Mouse (Mus musculus) liver, embryonic 14.5 days (tissue): ENCODE results near the gene Dync1i2. TPM values are rescaled to one million over a fixed set of nuclear protein-coding genes. Genes with fewer than 3 reads are reported as not detected.
A peak's percentile ranks its signal among the peaks of the same experiment; 100 is the strongest.

Experiments used
- ATAC-seq: fragments of 200-750 bp; cut with Nextera tagmentation; 2 replicates; pipeline ENCODE4 v1.8.0; 2017; ENCODE audit warnings: moderate number of reproducible peaks, mild to moderate bottlenecking, moderate library complexity; ENCODE audit not compliant: insufficient read depth
- DNase-seq, 3 experiments: peaks; one replicate each; pipeline ENCODE4 v3.0.0-alpha.2; 2012 to 2013; ENCODE audit warnings: low read depth in 3 of 3, low spot score in 3 of 3
- H3K27ac ChIP-seq: fragments of 300-500 bp; sonication (generic); 2 replicates; pipeline ENCODE4 v1.5.1; 2014; ENCODE audit warnings: moderate library complexity, mild to moderate bottlenecking, control low read depth, inconsistent platforms
- H3K27me3 ChIP-seq: fragments of 300-500 bp; sonication (generic); 2 replicates; pipeline ENCODE4 v1.6.1; 2014; ENCODE audit warnings: mild to moderate bottlenecking, low read length, moderate library complexity; ENCODE audit not compliant: control insufficient read depth, insufficient read depth
- H3K36me3 ChIP-seq: fragments of 300-500 bp; sonication (generic); replicated peaks from 2 replicates; pipeline ENCODE4 v1.6.1; 2014; ENCODE audit warnings: low read depth; ENCODE audit not compliant: control insufficient read depth, insufficient read depth
- H3K4me1 ChIP-seq, 2 experiments: fragments of 200-500 bp in 1 of 2; fragments of 300-500 bp in 1 of 2; sonication (generic) in 1 of 2; replicated peaks; 2 replicates each; pipeline ENCODE4 v1.6.1; 2012 to 2014; ENCODE audit warnings: antibody characterized with exemption in 1 of 2, inconsistent platforms in 1 of 2, low read length in 1 of 2; ENCODE audit not compliant: control insufficient read depth in 2 of 2, insufficient read depth in 2 of 2
- H3K4me2 ChIP-seq: fragments of 300-500 bp; sonication (generic); 2 replicates; pipeline ENCODE4 v1.6.1; 2014; ENCODE audit warnings: low read depth, mild to moderate bottlenecking, control low read depth, moderate library complexity
- H3K4me3 ChIP-seq, 2 experiments: fragments of 200-500 bp in 1 of 2; fragments of 300-500 bp in 1 of 2; sonication (generic) in 1 of 2; 2 replicates each; pipeline ENCODE4 v1.5.1; 2012 to 2014; ENCODE audit warnings: low read depth in 2 of 2, low read length in 2 of 2, mild to moderate bottlenecking in 2 of 2, control low read depth in 1 of 2, inconsistent platforms in 1 of 2, moderate library complexity in 1 of 2; ENCODE audit not compliant: insufficient read depth in 1 of 2
- H3K9ac ChIP-seq: fragments of 300-500 bp; sonication (generic); replicated peaks from 2 replicates; pipeline ENCODE4 v1.6.1; 2014; ENCODE audit warnings: mild to moderate bottlenecking, control low read depth, moderate library complexity
- H3K9me3 ChIP-seq: fragments of 300-500 bp; sonication (generic); 2 replicates; pipeline ENCODE4 v1.6.1; 2016; ENCODE audit warnings: low read length, mixed read lengths; ENCODE audit not compliant: control insufficient read depth
- CTCF ChIP-seq: IDR thresholded peaks from 2 replicates; pipeline ENCODE4 v1.5.1; 2016; ENCODE audit warnings: antibody characterized with exemption, low read depth, control low read depth
- EP300 ChIP-seq: IDR thresholded peaks from 2 replicates; pipeline ENCODE4 v1.6.1; 2016; ENCODE audit warnings: antibody characterized with exemption, low read depth
- WGBS: fragments of 180-500 bp; shearing (Covaris S2); extraction: QIAGEN DNeasy Blood & Tissue Kit; methylation state at CpG from one replicate; pipeline ENCODE4 v1.1.7; 2014; ENCODE audit not compliant: insufficient replicate concordance; 5-methylcytosine and 5-hydroxymethylcytosine counted together
- polyA plus RNA-seq, 2 experiments: library from polyadenylated mRNA; depleted of rRNA in 1 of 2; stranded (reverse) in 1 of 2; unstranded in 1 of 2; fragments of >200 nt; fragmentation: Nextera tagmentation in 1 of 2; extraction: Ambion mirVana in 1 of 2; gene quantifications; 2 replicates each; pipeline versions ENCODE4 v1.2.1 to v1.2.3; 2012 to 2014

The Dync1i2 gene
- polyA plus RNA-seq, 2 experiments, result 24.8 to 29.9 TPM

DNA sequence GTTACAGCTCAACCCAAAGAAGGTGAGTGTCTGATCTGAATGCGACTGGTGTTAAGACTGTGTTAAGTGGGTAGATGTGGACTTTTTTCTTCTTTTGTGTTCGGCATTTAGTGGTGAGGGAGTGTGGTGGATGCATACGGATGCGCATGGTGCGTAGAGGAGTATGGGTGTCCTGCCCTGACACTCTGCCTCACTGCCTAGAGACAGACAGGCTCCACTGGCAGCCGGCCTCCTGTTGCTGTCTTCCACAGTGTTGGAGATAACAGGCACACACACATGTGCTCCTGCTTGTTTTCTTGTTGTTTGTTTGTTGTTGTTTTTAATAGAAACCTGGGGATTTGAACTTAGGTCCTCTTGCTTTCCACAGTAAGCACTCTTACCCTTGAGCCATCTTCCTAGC is 24.5 kb downstream of the Dync1i2 start:
- Histone ChIP-seq H3K36me3 (peaks cover 6% of the 10 kb centered on the region), H3K27me3 (no peaks in the 10 kb centered on the region), H3K9ac (no peak overlapping the region), H3K4me1 (peaks cover 10 to 11% of the 10 kb centered on the region in 2 experiments), H3K4me3 (no peak overlapping the region), H3K4me2 (no peak overlapping the region; the same call in 1 of the 2 replicates), H3K9me3 (no peaks in the 10 kb centered on the region), H3K27ac (peak overlapping the region; percentile 15; the same call in 1 of the 2 replicates)
- DNase-seq, result no peak
- 75% methylated on average over 6 of the region's 6 CpGs for WGBS
- no peak for TF ChIP-seq EP300
- no peak for TF ChIP-seq CTCF
- ATAC-seq, result peak; percentile 57; the same call in 1 of the 2 replicates

DNA sequence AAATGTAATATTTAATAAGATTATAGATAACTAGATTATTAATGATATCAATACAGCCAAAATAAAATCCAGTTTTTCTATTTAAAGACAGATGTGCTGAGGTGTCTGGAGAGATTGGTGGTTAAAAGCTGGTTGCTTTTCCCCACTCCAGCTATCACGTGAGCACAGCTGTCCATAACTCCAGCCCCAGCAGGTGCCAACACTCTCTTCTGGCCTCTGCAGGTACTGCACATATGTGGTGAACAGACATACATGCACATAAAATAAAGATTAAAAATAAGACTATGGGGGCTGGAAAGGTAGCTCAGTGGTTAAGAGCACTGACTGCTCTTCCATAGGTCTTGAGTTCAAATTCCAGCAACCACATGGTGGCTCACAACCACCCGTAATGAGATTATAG is 30.0 kb downstream of the Dync1i2 start:
- WGBS, result 66% methylated on average over 2 of the region's 2 CpGs
- H3K4me1 ChIP-seq, result no peaks in the 10 kb centered on the region; a peak in 1 of 4 replicates

DNA sequence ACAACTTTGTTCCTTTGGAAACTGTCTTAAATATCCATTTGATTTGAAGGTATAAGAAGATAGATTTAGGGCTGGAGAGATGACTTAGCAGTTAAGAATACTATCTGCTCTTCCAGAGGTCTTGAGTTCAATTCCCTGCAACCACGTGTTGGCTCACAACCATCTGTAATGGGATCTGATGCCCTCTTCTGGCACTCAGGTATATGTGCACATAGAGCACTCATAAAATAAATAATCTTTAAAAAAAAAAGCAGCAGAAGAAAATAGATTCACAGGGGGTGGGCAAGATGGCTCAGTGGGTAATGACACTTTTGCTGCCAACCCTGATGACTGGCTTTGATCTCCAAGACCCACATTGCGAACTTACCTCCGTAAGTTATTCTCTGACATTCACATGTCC is 30.7 kb downstream of the Dync1i2 start:
- H3K9ac ChIP-seq, result no peak overlapping the region
- DNase-seq, result no peak
- H3K36me3 ChIP-seq, result no peaks in the 10 kb centered on the region; the same call in none of the 2 replicates
- WGBS, result 79% methylated on average over 3 of the region's 3 CpGs
- no peaks in the 10 kb centered on the region; a peak in 1 of 4 replicates for H3K4me1 ChIP-seq
- H3K4me2 ChIP-seq, result no peak overlapping the region
- TF ChIP-seq EP300, result no peak
- no peak; the same call in 1 of the 2 replicates for TF ChIP-seq CTCF
- H3K9me3 ChIP-seq, result no peaks in the 10 kb centered on the region
- H3K27me3 ChIP-seq, result no peaks in the 10 kb centered on the region
- H3K4me3 ChIP-seq, result no peak overlapping the region
- no peak overlapping the region for H3K27ac ChIP-seq
- ATAC-seq, result no peak

More for the DNA sequence above, 30.0 kb downstream of the Dync1i2 start:
- ATAC-seq, result no peak
- DNase-seq, result no peak
- no peak overlapping the region for H3K4me2 ChIP-seq
- H3K9me3 ChIP-seq, result no peaks in the 10 kb centered on the region
- TF ChIP-seq EP300, result no peak
- TF ChIP-seq CTCF, result no peak
- no peaks in the 10 kb centered on the region for H3K27me3 ChIP-seq
- H3K27ac ChIP-seq, result no peak overlapping the region
- H3K9ac ChIP-seq, result no peak overlapping the region
- peaks cover under 1% of the 10 kb centered on the region for H3K36me3 ChIP-seq
- H3K4me3 ChIP-seq, result no peak overlapping the region

DNA sequence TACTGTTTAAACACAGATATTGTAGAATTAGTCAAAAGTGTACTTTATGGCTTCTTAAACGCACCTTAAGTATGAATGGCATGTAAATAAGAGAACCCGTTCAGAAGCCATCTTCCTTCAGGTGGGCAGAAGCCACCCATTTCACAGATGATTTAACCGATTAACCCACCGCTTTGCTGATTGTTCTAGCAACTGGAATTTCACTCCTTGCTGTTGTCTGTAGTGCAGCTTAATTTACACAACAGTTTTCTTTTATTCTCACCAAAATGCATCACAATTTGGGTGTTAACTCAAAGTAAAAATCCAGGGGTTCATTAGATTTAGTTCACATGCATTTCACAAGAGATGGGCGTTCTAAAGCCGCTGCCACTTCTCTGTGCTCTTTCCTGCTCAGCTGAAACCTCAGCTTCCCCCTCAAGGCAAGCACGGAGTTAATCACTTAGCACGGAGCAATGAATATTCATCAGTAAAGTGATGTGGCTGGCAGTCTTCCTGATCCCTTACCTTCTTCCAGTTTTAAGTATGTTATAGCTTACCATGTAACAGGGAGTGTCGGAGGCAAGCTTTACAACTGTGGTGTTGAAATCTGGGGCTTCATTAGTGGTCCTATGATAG is 31.7 kb downstream of the Dync1i2 start:
- H3K4me2 ChIP-seq, result no peak overlapping the region
- no peaks in the 10 kb centered on the region for H3K9me3 ChIP-seq
- no peak overlapping the region for H3K9ac ChIP-seq
- DNase-seq, result no peak
- H3K4me1 ChIP-seq, result no peaks in the 10 kb centered on the region
- no peaks in the 10 kb centered on the region for H3K27me3 ChIP-seq
- H3K36me3 ChIP-seq, result no peaks in the 10 kb centered on the region; the same call in 1 of the 2 replicates
- H3K27ac ChIP-seq, result no peak overlapping the region
- ATAC-seq, result no peak
- TF ChIP-seq CTCF (no peak), EP300 (no peak)
- 71% methylated on average over 9 of the region's 9 CpGs for WGBS
- H3K4me3 ChIP-seq, result no peak overlapping the region

DNA sequence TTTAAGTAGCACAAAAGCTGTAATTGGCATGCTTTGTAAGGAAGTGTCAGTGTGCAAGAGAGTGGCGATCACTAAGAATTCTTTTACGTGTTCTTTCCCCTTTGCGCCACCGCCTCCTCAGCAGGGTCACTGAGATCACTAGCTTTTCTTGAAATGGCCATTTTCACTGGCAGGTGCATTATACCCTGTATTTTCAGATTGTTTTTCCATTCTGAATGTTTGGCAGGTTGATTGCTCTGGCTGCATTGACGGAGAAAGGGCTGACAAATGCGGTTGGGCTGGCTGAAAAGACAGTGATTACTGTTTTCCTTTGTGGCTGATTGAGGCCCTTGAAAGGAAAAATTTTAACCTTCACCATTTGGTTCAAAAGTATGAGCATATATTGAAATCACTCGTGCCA is 33.3 kb downstream of the Dync1i2 start:
- no peak overlapping the region for H3K27ac ChIP-seq
- no peak overlapping the region for H3K4me2 ChIP-seq
- no peak overlapping the region for H3K9ac ChIP-seq
- no peaks in the 10 kb centered on the region for H3K9me3 ChIP-seq
- TF ChIP-seq EP300, result no peak
- peaks cover 3% of the 10 kb centered on the region for H3K36me3 ChIP-seq
- DNase-seq, result no peak
- no peak for ATAC-seq
- H3K4me1 ChIP-seq, result no peaks in the 10 kb centered on the region
- no peaks in the 10 kb centered on the region for H3K27me3 ChIP-seq
- 84% methylated on average over 7 of the region's 7 CpGs for WGBS
- H3K4me3 ChIP-seq, result no peak overlapping the region
